Mouse (Mus musculus): ENCODE data around the gene Olfr1009.
"Not testable (repeated sequence)": the region's sequence is repeated elsewhere in the genome, so short reads cannot be mapped to it uniquely, and the experiment has no call there.

DNA sequence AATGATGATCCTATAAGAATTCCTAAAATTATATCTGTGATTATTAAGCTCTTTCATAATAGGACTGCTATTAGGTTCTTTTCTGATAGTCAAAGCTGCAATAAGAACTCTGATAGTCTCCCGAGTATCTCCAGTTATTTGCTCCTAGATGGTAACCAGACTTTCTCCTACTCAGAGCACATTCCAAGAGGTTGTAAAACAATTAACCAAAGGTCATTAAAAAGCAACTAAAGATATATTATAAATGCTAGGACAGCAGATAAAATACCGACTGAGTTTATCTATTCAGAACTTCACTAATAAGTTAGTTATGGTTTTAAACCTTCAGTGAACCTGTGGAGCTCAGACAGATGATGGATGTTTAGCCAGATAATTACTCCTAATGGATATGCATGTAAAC is 4.5 kb upstream of the Olfr1009 start:
- not testable (repeated sequence) for TF ChIP-seq CTCF (IDR thresholded peaks at IDR 0.05; ENCODE audit: borderline replicate concordance, insufficient read depth, low read length); POLR2A (IDR thresholded peaks at IDR 0.05; ENCODE audit: low read depth, low read length)
